Mouse (Mus musculus) olfactory bulb, adult 2 months (tissue): ENCODE data around the gene Rmdn2.

Experiments used
- CTCF ChIP-seq: fragments of 200-500 bp; IDR thresholded peaks from 2 replicates; pipeline ENCODE4 v1.5.1; 2012; ENCODE audit warnings: low read depth, mild to moderate bottlenecking, low read length, moderate library complexity; ENCODE audit not compliant: insufficient read depth
- POLR2A ChIP-seq: fragments of 200-500 bp; IDR thresholded peaks from 2 replicates; pipeline ENCODE4 v1.6.1; 2012; ENCODE audit warnings: mild to moderate bottlenecking, low read depth, low read length, moderate library complexity; ENCODE audit not compliant: insufficient read depth

DNA sequence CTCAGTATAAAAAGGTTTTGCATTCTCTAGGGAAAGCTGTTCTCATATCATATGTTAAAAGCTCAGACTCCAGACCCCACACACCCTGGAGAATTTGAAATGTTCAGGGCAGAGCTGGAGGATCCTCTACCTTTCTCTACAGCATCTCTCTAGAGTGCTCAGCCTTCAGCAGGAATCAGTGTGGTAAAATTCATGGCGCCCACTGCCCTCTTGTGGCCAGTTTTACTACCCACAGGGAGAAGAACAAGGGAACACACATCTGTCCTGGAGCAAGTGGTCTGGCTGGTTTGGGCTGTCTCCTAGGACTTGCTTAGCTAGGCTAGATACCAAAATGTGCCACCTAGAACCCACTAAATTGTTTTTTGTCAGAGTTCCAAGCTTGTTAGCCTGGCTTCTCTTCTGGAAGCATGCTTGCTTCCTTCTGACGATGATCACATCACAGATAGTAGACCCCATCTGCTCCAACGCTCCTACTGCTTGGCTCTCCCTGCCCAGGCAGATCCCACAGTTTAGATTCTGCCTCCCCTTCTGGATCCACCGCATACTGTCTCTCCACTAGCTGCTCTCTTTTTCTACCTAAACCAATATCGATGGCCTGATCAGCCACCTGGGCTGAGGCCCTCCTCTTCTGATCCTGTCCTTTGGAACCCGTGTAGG lies 31.3 kb upstream of the Rmdn2 start:
- TF ChIP-seq CTCF (no peak), POLR2A (no peak)
